ENCODE assay signal across 12 mouse cellular contexts in the genomic region with DNA sequence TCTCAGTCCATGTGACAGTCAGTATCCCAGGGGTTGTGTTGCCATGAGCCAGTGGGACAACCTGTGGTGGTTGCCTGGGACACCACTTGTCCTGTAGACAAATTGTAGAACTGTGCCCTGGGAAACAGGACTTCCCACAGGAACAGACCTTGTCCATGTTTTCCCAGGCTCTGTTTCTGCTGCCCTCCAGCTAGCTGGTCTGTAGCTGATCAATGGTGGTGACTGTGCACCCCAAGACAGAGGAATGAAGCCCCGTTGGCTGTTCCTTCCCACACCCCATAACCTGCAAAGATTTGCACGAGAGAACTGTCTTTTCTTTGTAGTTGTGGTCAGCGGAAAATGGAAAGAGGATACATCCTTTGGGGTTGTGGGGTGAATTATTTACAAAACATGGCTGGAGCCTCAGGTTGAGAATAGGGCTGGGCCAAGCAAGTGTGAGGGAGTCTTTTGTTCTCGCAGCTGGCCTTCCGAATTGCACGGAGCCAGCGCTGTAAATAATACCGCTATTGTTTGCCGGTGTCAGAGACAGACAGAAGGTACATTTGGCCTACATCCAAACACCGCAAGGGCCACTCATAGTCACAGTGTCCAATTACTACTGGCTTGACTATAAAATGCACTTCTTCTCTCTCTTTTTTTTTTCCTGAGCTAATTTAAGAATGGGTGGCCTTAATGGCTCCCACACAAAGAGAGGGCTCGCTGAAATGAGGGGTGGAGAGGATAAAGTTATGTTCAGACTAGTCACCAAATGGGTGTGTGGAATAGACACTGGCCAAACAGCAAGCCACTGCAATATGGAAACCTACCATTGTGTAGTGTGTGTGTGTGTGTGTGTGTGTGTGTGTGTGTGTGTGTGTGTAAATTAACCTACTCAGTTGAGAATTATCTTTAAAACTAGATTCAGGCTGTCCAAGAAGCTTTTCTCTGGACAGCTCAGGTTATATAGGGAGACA. TPM values are rescaled to one million over a fixed set of nuclear protein-coding genes. Genes with fewer than 3 reads are reported as not detected.
DNase-seq lines count a peak whose midpoint lies in the region; ATAC-seq lines count a peak whose summit lies in the region.
"Had no signal": no experiment of that assay in that cellular context is flagged by ENCODE, and none has a peak within 500 bp of the region (broad histone marks: within the 10 kb centered on the region; RNA-seq: fewer than 3 reads in every experiment).

No protein-coding gene starts in this region.

- no peak overlapping the region for H3K4me3 ChIP-seq in embryonic facial prominence, embryonic 14.5 days (ENCODE audit: low read depth, low read length)
- H3K4me3 ChIP-seq in limb, embryonic 11.5 days (ENCODE audit: low read depth, low read length) = no peak overlapping the region
- H3K4me3 ChIP-seq: embryonic facial prominence, embryonic 13.5 days; limb, embryonic 12.5 days; stomach, embryonic 15.5 days had no signal

- H3K9me3 ChIP-seq in embryonic facial prominence, embryonic 14.5 days (ENCODE audit: control insufficient read depth, low read length) = no peaks in the 10 kb centered on the region
- no peaks in the 10 kb centered on the region for H3K9me3 ChIP-seq in limb, embryonic 11.5 days (ENCODE audit: control insufficient read depth, low read length)
- H3K9me3 ChIP-seq: embryonic facial prominence, embryonic 13.5 days; limb, embryonic 12.5 days; stomach, embryonic 15.5 days had no signal

- peaks cover 12% of the 10 kb centered on the region; the same call in 1 of the 2 replicates for H3K4me1 ChIP-seq in embryonic facial prominence, embryonic 14.5 days (ENCODE audit: control insufficient read depth, insufficient read depth, low read length)
- no peaks in the 10 kb centered on the region for H3K4me1 ChIP-seq in limb, embryonic 11.5 days (ENCODE audit: control insufficient read depth, insufficient read depth, low read length)
- H3K4me1 ChIP-seq: stomach, embryonic 15.5 days had no signal

- H3K36me3 ChIP-seq in embryonic facial prominence, embryonic 14.5 days (ENCODE audit: control insufficient read depth, insufficient read depth, low read length) = no peaks in the 10 kb centered on the region
- H3K36me3 ChIP-seq in limb, embryonic 11.5 days (ENCODE audit: control insufficient read depth, insufficient read depth, low read length) = no peaks in the 10 kb centered on the region
- H3K36me3 ChIP-seq: embryonic facial prominence, embryonic 13.5 days; limb, embryonic 12.5 days; stomach, embryonic 15.5 days had no signal

- DNase-seq in frontal cortex, postnatal 14 days (ENCODE audit: low spot score in 2 of 2) = no peak
- DNase-seq in ZHBTc4 (ENCODE audit: low read depth, low spot score) = peak; percentile 16
- DNase-seq in embryonic facial prominence, embryonic 14.5 days (ENCODE audit: low spot score) = peak; percentile 86
- DNase-seq in limb, embryonic 11.5 days (ENCODE audit: low spot score) = peak; percentile 26
- DNase-seq in heart, adult 18-20 months = no peak
- no peak for DNase-seq in right cerebral cortex, adult 2 months (ENCODE audit: low spot score in 2 of 2)
- no peak for DNase-seq in adrenal gland, adult 8-10 months

- H3K27me3 ChIP-seq in embryonic facial prominence, embryonic 14.5 days (replicated peaks; ENCODE audit: control insufficient read depth, insufficient read depth, low read length) = no peaks in the 10 kb centered on the region
- no peaks in the 10 kb centered on the region for H3K27me3 ChIP-seq in limb, embryonic 11.5 days (ENCODE audit: control insufficient read depth, insufficient read depth, low read length)
- H3K27me3 ChIP-seq: embryonic facial prominence, embryonic 13.5 days; limb, embryonic 12.5 days; stomach, embryonic 15.5 days had no signal

- WGBS in embryonic facial prominence, embryonic 14.5 days = 32% methylated on average over 11 of the region's 11 CpGs
- 73% methylated on average over 11 of the region's 11 CpGs for WGBS in limb, embryonic 11.5 days

- H3K4me2 ChIP-seq in embryonic facial prominence, embryonic 14.5 days (ENCODE audit: low read depth, low read length) = no peak overlapping the region
- H3K4me2 ChIP-seq in limb, embryonic 11.5 days (ENCODE audit: low read depth, severe bottlenecking) = no peak overlapping the region
- H3K4me2 ChIP-seq: embryonic facial prominence, embryonic 13.5 days; limb, embryonic 12.5 days; stomach, embryonic 15.5 days had no signal

- no peak overlapping the region for H3K9ac ChIP-seq in embryonic facial prominence, embryonic 14.5 days (ENCODE audit: low read depth, low read length)
- H3K9ac ChIP-seq in limb, embryonic 11.5 days (ENCODE audit: low read length) = no peak overlapping the region
- H3K9ac ChIP-seq: embryonic facial prominence, embryonic 13.5 days; limb, embryonic 12.5 days; stomach, embryonic 15.5 days had no signal

- no peak overlapping the region for H3K27ac ChIP-seq in embryonic facial prominence, embryonic 14.5 days (replicated peaks; ENCODE audit: low read depth, low read length)
- no peak overlapping the region; the same call in 1 of the 2 replicates for H3K27ac ChIP-seq in limb, embryonic 11.5 days (replicated peaks; ENCODE audit: low read depth, low read length)
- H3K27ac ChIP-seq: embryonic facial prominence, embryonic 13.5 days; limb, embryonic 12.5 days; stomach, embryonic 15.5 days had no signal

- ATAC-seq in frontal cortex, adult (ENCODE audit: low TSS enrichment) = 0 out of 2 replicates have a peak, but pooled peaks have one; percentile 41
- peak; percentile 89 for ATAC-seq in embryonic facial prominence, embryonic 14.5 days (ENCODE audit: low read depth)
- no peak for ATAC-seq in limb, embryonic 11.5 days (ENCODE audit: insufficient number of reproducible peaks, low FRiP score, low TSS enrichment, low read depth)

RNA-seq across cellular contexts. Expression of a gene that starts 28.1 kb away (rescaled TPM):
- not detected in 2 replicates for polyA plus RNA-seq in embryonic facial prominence, embryonic 14.5 days (2014; fragmentation: Nextera tagmentation; extraction: Ambion mirVana)
- polyA plus RNA-seq in limb, embryonic 11.5 days (2014; fragmentation: Nextera tagmentation; extraction: Ambion mirVana) = not detected in 2 replicates
- not detected for total RNA-seq in heart, adult 18-20 months (2021)
- not detected for total RNA-seq in adrenal gland, adult 8-10 months (2022)
- polyA plus RNA-seq: embryonic facial prominence, embryonic 13.5 days; heart, postnatal 0 days; limb, embryonic 12.5 days; stomach, embryonic 15.5 days had no signal

Comparison
In these comparisons a context has a peak if more than half of its experiments do, and no peak if none do; other contexts are left out.
1. DNase-seq: peak in ZHBTc4 (single experiment), embryonic facial prominence, embryonic 14.5 days (single experiment) and limb, embryonic 11.5 days (single experiment); none in frontal cortex, postnatal 14 days (0 of 2), heart, adult 18-20 months (0 of 2), right cerebral cortex, adult 2 months (0 of 2) and adrenal gland, adult 8-10 months (single experiment).